Mouse (Mus musculus) small intestine, adult 2 months (tissue): Measurements from ENCODE around the gene BC024978.

Experiments used
- CTCF ChIP-seq: fragments of 200-500 bp; IDR thresholded peaks from 2 replicates; pipeline ENCODE4 v1.5.1; 2012; ENCODE audit warnings: low read depth, mild to moderate bottlenecking, control low read depth, inconsistent platforms, low read length, moderate library complexity, mixed read lengths; ENCODE audit not compliant: insufficient replicate concordance, insufficient read length; ENCODE audit errors: extremely low read depth
- POLR2A ChIP-seq: fragments of 200-500 bp; IDR thresholded peaks from 2 replicates; pipeline ENCODE4 v1.6.1; 2012; ENCODE audit warnings: low read depth, mild to moderate bottlenecking, control low read depth, inconsistent platforms, low read length, moderate library complexity

- TF ChIP-seq CTCF = no peak
- TF ChIP-seq POLR2A = no peak
Measured at GRCm38 (mm10) chr7:27156005-27156404, 39.6 kb upstream of the BC024978 start.
